Mouse (Mus musculus): Measurements from ENCODE around the gene Sla2.
"Not testable (repeated sequence)": the region's sequence is repeated elsewhere in the genome, so short reads cannot be mapped to it uniquely, and the experiment has no call there.

The Sla2 gene

GRCm38 (mm10) chr2:156901344-156901743, 14.4 kb upstream of the Sla2 start:
- peak; percentile 56 to 64 for DNase-seq

GRCm38 (mm10) chr2:156899184-156899583, 12.2 kb upstream of the Sla2 start:
- no peak for DNase-seq

- DNase-seq = no peak
Measured at GRCm38 (mm10) chr2:156898374-156898773, 11.4 kb upstream of the Sla2 start.

DNA sequence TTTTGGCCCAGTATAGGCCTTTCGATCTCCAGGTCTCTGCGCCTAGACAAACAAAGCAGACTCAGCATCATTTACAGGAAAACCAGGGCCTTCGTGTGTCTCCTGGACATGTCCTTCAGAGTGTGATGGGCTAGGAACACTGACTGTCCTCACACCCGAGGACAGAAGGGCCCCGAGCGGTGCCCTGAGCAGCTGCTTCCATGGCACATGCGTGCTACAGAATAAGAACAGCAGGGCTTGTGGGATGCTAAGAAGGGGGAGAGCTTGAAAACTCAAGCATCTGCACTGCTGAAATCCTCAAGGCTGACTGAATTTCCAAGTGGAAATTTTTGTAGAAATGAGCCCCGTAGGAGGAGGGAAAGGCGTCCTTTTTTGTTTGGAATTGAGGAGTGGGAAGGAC, 10.0 kb upstream of the Sla2 start:
- no peak for DNase-seq

- peak in 1 of 2 experiments; percentile 47 for DNase-seq
Measured at GRCm38 (mm10) chr2:156896384-156896914, 9.5 kb upstream of the Sla2 start.

DNA sequence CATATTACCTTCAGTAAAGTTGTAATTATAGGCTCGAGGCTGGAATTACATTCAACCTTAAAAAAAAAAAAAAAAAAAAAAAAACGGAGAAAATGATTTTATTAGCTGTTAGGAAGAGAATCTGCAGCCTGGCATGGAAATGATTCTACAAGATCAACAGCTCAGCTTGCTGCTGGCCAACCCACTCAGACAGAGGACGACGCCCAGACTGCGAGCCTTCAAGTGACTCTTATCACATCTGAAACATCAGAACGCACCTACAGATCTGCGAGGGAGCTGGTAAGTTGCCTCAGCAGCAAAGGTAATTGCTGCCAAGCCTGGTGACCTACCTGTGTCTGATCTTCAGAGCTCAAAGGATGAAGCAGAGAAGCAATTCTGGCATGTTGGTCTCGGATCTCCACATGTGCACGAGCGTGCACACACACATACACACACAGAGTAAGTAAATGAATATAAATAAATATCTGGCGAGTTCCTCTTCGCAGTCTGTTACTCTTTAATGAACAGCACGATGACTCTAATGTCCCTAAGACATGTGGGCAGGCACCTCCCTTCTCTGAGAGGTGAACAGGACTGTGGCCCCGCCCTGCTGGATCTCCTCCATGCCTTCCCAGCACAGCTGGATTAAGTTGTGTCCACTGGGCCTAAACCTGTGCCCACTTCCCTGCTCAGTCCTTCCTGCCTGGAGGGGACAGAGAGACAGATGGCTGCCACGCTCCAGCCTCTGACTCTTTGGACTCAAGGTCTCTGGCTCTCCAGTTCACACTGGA, 7.7 kb upstream of the Sla2 start:
- no peak for DNase-seq

- no peak for DNase-seq
Measured at GRCm38 (mm10) chr2:156892821-156893220, 5.8 kb upstream of the Sla2 start.

DNA sequence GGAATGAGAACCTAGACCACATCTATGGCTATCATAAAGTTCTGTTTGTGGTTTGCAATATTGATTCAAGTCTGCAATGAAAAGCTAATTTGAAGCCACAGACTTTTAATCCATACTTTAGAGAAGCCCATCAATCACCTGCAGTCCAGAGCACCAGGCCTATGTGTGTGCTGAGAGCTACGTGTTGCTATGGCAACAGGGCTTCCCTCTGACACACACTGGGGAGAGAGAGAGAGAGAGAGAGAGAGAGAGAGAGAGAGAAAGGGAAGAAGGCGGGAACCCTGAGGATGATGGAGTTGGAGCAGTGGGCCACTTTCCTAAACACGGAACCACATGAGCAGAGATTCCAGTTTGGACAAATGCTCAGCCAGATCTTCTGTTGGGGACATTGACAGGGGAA, 5.2 kb upstream of the Sla2 start:
- no peak for DNase-seq

- no peak for DNase-seq
Measured at GRCm38 (mm10) chr2:156888490-156888889, 1.5 kb upstream of the Sla2 start.

DNA sequence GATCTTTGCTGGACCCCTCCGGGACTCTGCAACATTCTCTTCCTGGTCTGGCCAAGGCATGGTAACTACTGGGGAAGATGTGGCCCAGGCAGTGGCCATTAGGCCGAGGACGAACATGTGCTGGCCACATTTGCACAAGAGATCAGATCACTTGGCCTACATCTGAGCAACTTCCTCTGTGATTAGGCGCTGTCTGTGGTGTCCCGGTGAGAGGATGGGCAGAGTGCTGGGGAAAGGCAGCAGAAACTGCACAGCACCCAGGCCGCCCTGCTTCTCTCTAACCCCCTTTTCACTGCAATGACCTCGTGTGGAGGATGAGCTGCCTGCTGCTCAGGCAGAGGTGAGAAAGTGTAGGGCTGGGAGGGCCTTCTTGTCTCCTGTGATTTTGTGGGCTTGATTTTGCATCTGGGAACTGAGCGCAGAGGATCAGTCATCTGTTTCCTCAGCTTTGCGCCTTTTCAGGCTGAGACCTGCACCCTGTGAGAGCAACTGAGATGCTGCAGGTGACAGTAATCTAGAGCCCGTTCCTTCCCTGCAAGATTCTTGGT, 834 bp downstream of the Sla2 start:
- DNase-seq = no peak

DNA sequence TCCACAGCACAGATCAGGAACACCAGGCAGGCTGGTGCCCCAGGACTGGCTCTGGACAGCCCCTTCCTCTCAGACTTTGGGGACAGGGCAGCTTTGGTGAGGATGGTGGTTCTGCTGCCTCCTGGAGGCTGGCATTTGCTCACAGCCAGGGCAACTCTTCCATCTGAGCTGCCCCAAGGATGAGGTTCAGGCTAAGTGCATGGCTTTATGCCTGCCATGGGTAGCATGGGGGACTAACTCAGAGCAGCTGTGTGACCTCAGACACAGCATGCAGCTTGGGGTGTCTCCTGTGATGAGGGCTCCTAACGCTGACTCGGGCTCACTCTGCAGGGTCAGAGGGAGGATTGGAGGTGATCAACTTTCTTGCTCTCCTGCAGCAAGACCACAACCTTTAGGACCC, 1.3 kb downstream of the Sla2 start:
- DNase-seq = not testable (repeated sequence)

GRCm38 (mm10) chr2:156884396-156885211, 2.4 kb downstream of the Sla2 start:
- peak; percentile 48 to 63 for DNase-seq

DNA sequence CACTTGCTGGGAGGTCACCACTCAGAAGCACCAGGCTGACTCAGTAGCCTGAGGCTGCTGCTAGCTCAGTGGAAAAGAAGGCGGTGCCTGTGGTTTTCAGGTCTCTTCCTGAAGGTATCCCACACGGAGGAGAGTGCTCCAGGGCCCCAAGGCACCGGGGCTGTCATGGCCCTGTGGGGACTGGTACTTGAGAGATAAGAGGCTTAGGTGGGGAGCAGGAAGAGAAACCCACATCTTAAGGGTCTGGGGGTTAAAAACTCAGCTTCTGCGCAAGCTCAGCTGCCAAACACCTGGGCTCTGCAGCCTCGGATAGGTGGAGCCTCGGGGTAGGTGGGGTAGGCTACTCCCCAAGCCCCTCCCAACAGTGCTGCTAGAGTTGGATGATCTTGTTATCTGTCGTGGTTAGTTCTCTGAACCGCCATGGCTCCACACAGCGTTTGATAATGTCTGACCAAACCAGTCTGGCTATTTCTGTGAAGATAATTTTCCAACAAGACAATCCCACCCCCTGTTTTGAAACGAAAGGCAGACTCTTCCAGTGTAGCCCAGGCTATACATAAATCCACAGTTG, 4.5 kb downstream of the Sla2 start:
- no peak for DNase-seq

DNA sequence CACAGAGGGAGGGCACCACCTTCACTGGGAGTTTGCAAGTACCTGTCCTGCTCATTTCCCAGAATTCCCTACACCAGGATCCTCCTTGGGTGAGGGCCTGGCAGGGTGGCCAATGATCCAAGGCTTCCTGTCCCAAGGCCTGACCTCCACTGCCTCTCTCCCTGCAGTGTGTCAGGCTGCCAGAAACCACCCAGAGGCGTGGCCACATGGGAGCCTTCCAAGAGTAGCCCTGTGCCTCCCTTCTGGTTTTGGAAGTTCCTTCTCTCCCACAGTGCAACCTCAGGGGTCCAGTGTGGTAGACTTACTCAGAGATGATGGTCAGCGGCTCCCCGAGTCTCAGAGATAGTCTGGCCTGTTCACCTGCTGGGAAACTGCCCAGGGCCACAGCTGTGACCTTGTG, 7.5 kb downstream of the Sla2 start:
- DNase-seq = no peak

DNA sequence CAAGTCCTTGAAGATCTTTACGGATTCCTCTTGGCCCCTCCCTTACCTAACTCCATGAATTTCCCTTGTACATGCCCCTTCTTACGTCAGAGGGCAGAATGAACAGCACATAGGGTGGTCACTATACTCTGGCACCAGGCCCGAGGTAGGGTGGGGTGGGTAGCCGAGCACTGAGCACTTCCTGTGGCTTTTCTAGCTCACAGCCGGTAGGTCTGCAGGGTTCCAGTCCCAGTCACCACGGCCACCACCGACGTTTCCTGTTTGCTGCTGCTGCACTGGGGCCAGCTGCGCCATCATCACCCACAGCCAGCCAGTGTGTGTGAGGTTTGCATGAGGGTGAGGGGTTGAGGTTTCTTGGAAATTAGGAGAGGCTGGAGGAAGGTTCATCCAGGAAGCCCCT, 9.3 kb downstream of the Sla2 start:
- DNase-seq = peak in 1 of 2 experiments; percentile 36

GRCm38 (mm10) chr2:156874760-156875510, 12.1 kb downstream of the Sla2 start:
- DNase-seq = peak; percentile 89 to 90

GRCm38 (mm10) chr2:156874047-156874759, 12.8 kb downstream of the Sla2 start:
- DNase-seq = peak in 1 of 2 experiments; percentile 41

- DNase-seq = peak; percentile 84 to 89
Measured at GRCm38 (mm10) chr2:156873629-156874028, 13.4 kb downstream of the Sla2 start.

GRCm38 (mm10) chr2:156870519-156870918, 16.5 kb downstream of the Sla2 start:
- peak; percentile 71 to 72 for DNase-seq

GRCm38 (mm10) chr2:156869554-156869953, 17.4 kb downstream of the Sla2 start:
- peak; percentile 47 to 48 for DNase-seq

- DNase-seq = peak in 1 of 2 experiments; percentile 48
Measured at GRCm38 (mm10) chr2:156868994-156869393, 18.0 kb downstream of the Sla2 start.

- DNase-seq = peak; percentile 52 to 54
Measured at GRCm38 (mm10) chr2:156864481-156864880, 22.5 kb downstream of the Sla2 start.
